Comparison of ENCODE assay signal across 16 mouse cellular contexts in the genomic region with DNA sequence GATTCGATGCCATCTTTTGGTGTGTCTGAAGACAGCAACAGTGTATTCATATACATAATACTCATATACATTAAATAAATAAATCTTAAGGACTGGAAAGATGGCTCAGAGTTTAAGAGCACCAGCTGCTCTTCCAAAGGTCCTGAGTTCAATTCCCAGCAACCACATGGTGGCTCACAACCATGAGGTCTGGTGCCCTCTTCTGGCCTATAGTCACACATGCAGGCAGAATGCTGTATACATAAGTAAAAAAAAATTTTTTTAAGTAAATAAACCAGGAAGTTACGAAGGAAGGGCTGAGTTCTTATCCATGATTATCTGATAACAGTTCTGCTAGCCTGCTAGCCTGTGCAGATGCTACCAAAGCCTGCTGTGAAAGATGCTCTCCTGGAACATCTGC.
DNase-seq lines count a peak whose midpoint lies in the region; ATAC-seq and TF ChIP-seq lines count a peak whose summit lies in the region.
"Had no signal": no experiment of that assay in that cellular context is flagged by ENCODE, and none has a peak within 500 bp of the region (broad histone marks: within the 10 kb centered on the region; RNA-seq: fewer than 3 reads in every experiment).

No protein-coding gene starts in this region.

- ATAC-seq in megakaryocyte, adult 5-6 weeks (ENCODE audit: poor library complexity, severe bottlenecking), result no peak

- intact Hi-C loops in heart, adult 2 months (cut with DNase I), result no loop called here

- H3K4me1 ChIP-seq in heart, adult 2 months (ENCODE audit: control insufficient read depth, insufficient read depth, low read length), result no peaks in the 10 kb centered on the region
- H3K4me1 ChIP-seq in lung, adult 2 months (ENCODE audit: control insufficient read depth, insufficient read depth, low read length), result no peaks in the 10 kb centered on the region
- H3K4me1 ChIP-seq: liver, embryonic 15.5 days had no signal

- H3K79me2 ChIP-seq in heart, adult 2 months (replicated peaks; ENCODE audit: control insufficient read depth, insufficient read depth, low read length), result no peaks in the 10 kb centered on the region

- H3K9ac ChIP-seq in heart, adult 2 months (ENCODE audit: low read depth, low read length), result no peak overlapping the region
- H3K9ac ChIP-seq: hindbrain, embryonic 14.5 days; liver, embryonic 15.5 days had no signal

- no peak for DNase-seq in heart, adult 2 months
- no peak for DNase-seq in heart, adult 9 months (ENCODE audit: low spot score in 2 of 2)
- no peak for DNase-seq in lung, adult 2 months
- no peak for DNase-seq in lung, postnatal 4 days
- peak; percentile 41 for DNase-seq in A20 (ENCODE audit: low read depth, low spot score)
- no peak for DNase-seq in brain, embryonic 14.5 days (ENCODE audit: low read depth)
- DNase-seq in frontal cortex, postnatal 14 days (ENCODE audit: low spot score in 2 of 2), result no peak
- DNase-seq: adrenal gland, postnatal 25 days; kidney, adult 9 months; left cerebral cortex, postnatal 4 days; right cerebral cortex, postnatal 25 days had no signal

- H3K27me3 ChIP-seq in heart, adult 2 months (ENCODE audit: control insufficient read depth, insufficient read depth, low read length), result no peaks in the 10 kb centered on the region
- H3K27me3 ChIP-seq: liver, embryonic 15.5 days had no signal

- no peak for TF ChIP-seq POLR2A in heart, adult 2 months (IDR thresholded peaks at IDR 0.05; ENCODE audit: insufficient read depth, low read depth, low read length)
- no peak for TF ChIP-seq POLR2A in lung, adult 2 months (IDR thresholded peaks at IDR 0.05; ENCODE audit: borderline replicate concordance, extremely low read depth, low read depth, low read length)
- TF ChIP-seq POLR2A in brain, embryonic 14.5 days (IDR thresholded peaks at IDR 0.05; ENCODE audit: borderline replicate concordance, extremely low read depth, insufficient read depth, insufficient read length, poor library complexity, severe bottlenecking), result no peak

- WGBS in heart, adult 2 months, result 79% methylated on average over 2 of the region's 2 CpGs
- WGBS in lung, adult 2 months, result 61% methylated on average over 2 of the region's 2 CpGs

- TF ChIP-seq EP300 in heart, adult 2 months (IDR thresholded peaks at IDR 0.05; ENCODE audit: insufficient read depth, low read depth, low read length), result no peak

- TF ChIP-seq CTCF in heart, adult 2 months (IDR thresholded peaks at IDR 0.05), result peak; percentile 67
- TF ChIP-seq CTCF in lung, adult 2 months (IDR thresholded peaks at IDR 0.05; ENCODE audit: insufficient read depth, low read length), result peak; percentile 16; the same call in 1 of the 2 replicates
- TF ChIP-seq CTCF in brain, embryonic 14.5 days (IDR thresholded peaks at IDR 0.05; ENCODE audit: borderline replicate concordance, extremely low read depth, insufficient read depth, insufficient read length), result peak; percentile 15; the same call in 1 of the 2 replicates

- H3K4me3 ChIP-seq in heart, adult 2 months, result no peak overlapping the region
- H3K4me3 ChIP-seq in lung, adult 2 months (replicated peaks; ENCODE audit: extremely low read depth, low read depth, low read length), result no peak overlapping the region
- H3K4me3 ChIP-seq: liver, embryonic 15.5 days; midbrain, embryonic 10.5 days; myocyte had no signal

- H3K36me3 ChIP-seq in heart, adult 2 months (ENCODE audit: control insufficient read depth, insufficient read depth, low read length), result no peaks in the 10 kb centered on the region
- H3K36me3 ChIP-seq: liver, embryonic 15.5 days; midbrain, embryonic 10.5 days had no signal

- no peak overlapping the region for H3K27ac ChIP-seq in heart, adult 2 months
- H3K27ac ChIP-seq: hindbrain, embryonic 14.5 days; liver, embryonic 15.5 days; midbrain, embryonic 10.5 days had no signal

Comparison
In these comparisons a context has a peak if more than half of its experiments do, and no peak if none do; other contexts are left out.
1. CTCF ChIP-seq: peak in every context shown above with its lines; median percentile 67 in heart, adult 2 months; 16 in lung, adult 2 months; 15 in brain, embryonic 14.5 days.